Mouse (Mus musculus) ES-Bruce4 (cell line): Measurements from ENCODE around the gene Kcnk5. TPM values are rescaled to one million over a fixed set of nuclear protein-coding genes. Genes with fewer than 3 reads are reported as not detected.

Source experiments
- H3K27ac ChIP-seq: 2 replicates; pipeline ENCODE4 v1.5.1; 2012; ENCODE audit warnings: low read length, inconsistent platforms; ENCODE audit not compliant: insufficient read depth
- H3K27me3 ChIP-seq: 2 replicates; pipeline ENCODE4 v1.6.1; 2012; ENCODE audit warnings: mild to moderate bottlenecking, low read length, inconsistent platforms; ENCODE audit not compliant: control insufficient read depth, poor library complexity, insufficient read depth, severe bottlenecking
- H3K36me3 ChIP-seq: 2 replicates; pipeline ENCODE4 v1.6.1; 2012; ENCODE audit warnings: inconsistent platforms, mild to moderate bottlenecking, low read length, moderate library complexity; ENCODE audit not compliant: control insufficient read depth, poor library complexity, insufficient read depth, severe bottlenecking
- H3K4me1 ChIP-seq: one replicate; pipeline ENCODE4 v1.8.1; 2011; ENCODE audit warnings: low read length; ENCODE audit not compliant: control insufficient read depth, insufficient read depth
- H3K4me3 ChIP-seq: 2 replicates; pipeline ENCODE4 v1.5.1; 2011; ENCODE audit warnings: low read depth, mild to moderate bottlenecking, low read length
- H3K9ac ChIP-seq: 2 replicates; pipeline ENCODE4 v1.6.1; 2012; ENCODE audit warnings: low read depth, mild to moderate bottlenecking, inconsistent platforms; ENCODE audit not compliant: poor library complexity, severe bottlenecking
- H3K9me3 ChIP-seq: replicated peaks from 2 replicates; pipeline ENCODE4 v1.6.1; 2012; ENCODE audit warnings: mild to moderate bottlenecking, low read length, inconsistent platforms; ENCODE audit not compliant: control insufficient read depth, poor library complexity, insufficient read depth, severe bottlenecking
- CTCF ChIP-seq: IDR thresholded peaks from one replicate; pipeline ENCODE4 v1.8.1; 2011; ENCODE audit warnings: low read depth, low read length
- EP300 ChIP-seq: IDR thresholded peaks from 2 replicates; pipeline ENCODE4 v1.6.1; 2011; ENCODE audit warnings: low read depth, low read length; ENCODE audit not compliant: insufficient read depth
- POLR2A ChIP-seq: IDR thresholded peaks from one replicate; pipeline ENCODE4 v1.8.1; 2011; ENCODE audit warnings: low read length; ENCODE audit not compliant: insufficient read depth
- polyA plus RNA-seq: library from polyadenylated mRNA; stranded (reverse); fragments of >200 nt; gene quantifications from 2 replicates; pipeline ENCODE4 v1.2.4, GENCODE M21; 2011; ENCODE audit warnings: low read depth; ENCODE audit not compliant: missing spikeins, insufficient read depth, insufficient read length

The Kcnk5 gene
- polyA plus RNA-seq, 1 experiment: 21.5 TPM

GRCm38 (mm10) chr14:20169251-20169650 lies 12.4 kb downstream of the Kcnk5 start:
- H3K4me1 ChIP-seq: no peaks in the 10 kb centered on the region
- TF ChIP-seq CTCF: no peak
- TF ChIP-seq EP300: no peak
- TF ChIP-seq POLR2A: no peak
- no peak overlapping the region for H3K9ac ChIP-seq
- H3K9me3 ChIP-seq: no peaks in the 10 kb centered on the region
- no peaks in the 10 kb centered on the region for H3K27me3 ChIP-seq
- peaks cover 7% of the 10 kb centered on the region for H3K36me3 ChIP-seq
- no peak overlapping the region for H3K4me3 ChIP-seq
- no peak overlapping the region for H3K27ac ChIP-seq

- Histone ChIP-seq H3K27ac (no peak overlapping the region), H3K9me3 (no peaks in the 10 kb centered on the region), H3K4me3 (no peak overlapping the region), H3K27me3 (no peaks in the 10 kb centered on the region), H3K9ac (no peak overlapping the region), H3K36me3 (peaks cover 7% of the 10 kb centered on the region), H3K4me1 (no peaks in the 10 kb centered on the region)
- no peak for TF ChIP-seq CTCF
Observed at GRCm38 (mm10) chr14:20168478-20168877, 13.1 kb downstream of the Kcnk5 start.

GRCm38 (mm10) chr14:20168054-20168453 lies 13.6 kb downstream of the Kcnk5 start:
- Histone ChIP-seq H3K4me1 (no peaks in the 10 kb centered on the region), H3K9me3 (no peaks in the 10 kb centered on the region), H3K27me3 (no peaks in the 10 kb centered on the region), H3K36me3 (peaks cover 7% of the 10 kb centered on the region), H3K27ac (no peak overlapping the region), H3K9ac (no peak overlapping the region), H3K4me3 (no peak overlapping the region)
- TF ChIP-seq EP300 (no peak), POLR2A (no peak), CTCF (no peak)

- Histone ChIP-seq H3K4me1 (no peaks in the 10 kb centered on the region), H3K27me3 (no peaks in the 10 kb centered on the region), H3K36me3 (peaks cover 2% of the 10 kb centered on the region; the same call in 1 of the 2 replicates), H3K9me3 (no peaks in the 10 kb centered on the region), H3K27ac (no peak overlapping the region), H3K4me3 (no peak overlapping the region), H3K9ac (no peak overlapping the region)
- TF ChIP-seq CTCF (no peak), POLR2A (no peak), EP300 (no peak)
Observed at GRCm38 (mm10) chr14:20165413-20165812, 16.2 kb downstream of the Kcnk5 start.

- no peaks in the 10 kb centered on the region for H3K4me1 ChIP-seq
- peaks cover 2% of the 10 kb centered on the region; the same call in 1 of the 2 replicates for H3K36me3 ChIP-seq
- no peak overlapping the region for H3K9ac ChIP-seq
- no peaks in the 10 kb centered on the region for H3K9me3 ChIP-seq
- TF ChIP-seq POLR2A (no peak), CTCF (no peak), EP300 (no peak)
- no peaks in the 10 kb centered on the region for H3K27me3 ChIP-seq
- H3K4me3 ChIP-seq: no peak overlapping the region
- H3K27ac ChIP-seq: no peak overlapping the region
Observed at GRCm38 (mm10) chr14:20164438-20164837, 17.2 kb downstream of the Kcnk5 start.

- peaks cover 3% of the 10 kb centered on the region for H3K4me1 ChIP-seq
- H3K27ac ChIP-seq: no peak overlapping the region
- H3K36me3 ChIP-seq: peaks cover 2% of the 10 kb centered on the region; the same call in 1 of the 2 replicates
Observed at GRCm38 (mm10) chr14:20162686-20163085, 18.9 kb downstream of the Kcnk5 start.

More at GRCm38 (mm10) chr14:20162686-20163085, 18.9 kb downstream of the Kcnk5 start:
- H3K9ac ChIP-seq: no peak overlapping the region
- H3K9me3 ChIP-seq: no peaks in the 10 kb centered on the region
- H3K27me3 ChIP-seq: no peaks in the 10 kb centered on the region
- TF ChIP-seq EP300 (no peak), CTCF (no peak), POLR2A (no peak)
- H3K4me3 ChIP-seq: no peak overlapping the region
